Mouse (Mus musculus) megakaryocyte, embryonic 14.5 days (primary cell): ENCODE data around the gene Zfp791.

Experiments
- FLI1 ChIP-seq: IDR thresholded peaks from 2 replicates; pipeline ENCODE4 v1.6.1; 2012; ENCODE audit warnings: low read length, inconsistent platforms, mixed read lengths
- GATA1 ChIP-seq: IDR thresholded peaks from 3 replicates; pipeline ENCODE4 v1.6.1; 2012; ENCODE audit warnings: mixed read lengths, low read length, inconsistent platforms, borderline replicate concordance

DNA sequence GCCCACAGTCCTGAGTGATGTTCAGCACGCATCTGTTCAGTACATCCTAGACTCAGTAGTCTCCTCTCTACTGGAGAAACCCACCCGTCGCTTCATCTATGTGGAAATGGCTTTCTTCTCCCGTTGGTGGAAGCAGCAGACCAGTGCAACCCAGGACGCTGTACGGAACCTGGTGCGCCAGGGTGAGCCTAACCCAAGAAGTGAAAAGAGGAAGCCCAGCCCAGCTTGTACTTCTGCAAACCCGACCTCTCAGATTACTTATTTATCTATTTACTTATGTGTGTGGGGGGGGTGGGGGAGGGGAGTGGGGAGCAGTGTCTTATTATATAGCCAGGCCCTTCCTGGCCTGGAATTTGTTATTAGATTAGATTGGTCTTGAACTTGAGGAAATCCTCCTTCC, 38.3 kb downstream of the Zfp791 start:
- TF ChIP-seq FLI1 (no peak), GATA1 (no peak)
